Mouse (Mus musculus) cerebellum, postnatal 14 days (tissue): ENCODE measurements at regions not wholly inside any gene's neighbourhood (a gene's known extent, or its start where the extent isn't known, plus 50 kb on each side); places are given as distances from the start of the nearest gene placed in this dataset.

Source experiments
- DNase-seq, 2 experiments: peaks; one replicate each; pipeline ENCODE4 v3.0.0; 2021; ENCODE audit warnings: mixed read lengths in 2 of 2

DNA sequence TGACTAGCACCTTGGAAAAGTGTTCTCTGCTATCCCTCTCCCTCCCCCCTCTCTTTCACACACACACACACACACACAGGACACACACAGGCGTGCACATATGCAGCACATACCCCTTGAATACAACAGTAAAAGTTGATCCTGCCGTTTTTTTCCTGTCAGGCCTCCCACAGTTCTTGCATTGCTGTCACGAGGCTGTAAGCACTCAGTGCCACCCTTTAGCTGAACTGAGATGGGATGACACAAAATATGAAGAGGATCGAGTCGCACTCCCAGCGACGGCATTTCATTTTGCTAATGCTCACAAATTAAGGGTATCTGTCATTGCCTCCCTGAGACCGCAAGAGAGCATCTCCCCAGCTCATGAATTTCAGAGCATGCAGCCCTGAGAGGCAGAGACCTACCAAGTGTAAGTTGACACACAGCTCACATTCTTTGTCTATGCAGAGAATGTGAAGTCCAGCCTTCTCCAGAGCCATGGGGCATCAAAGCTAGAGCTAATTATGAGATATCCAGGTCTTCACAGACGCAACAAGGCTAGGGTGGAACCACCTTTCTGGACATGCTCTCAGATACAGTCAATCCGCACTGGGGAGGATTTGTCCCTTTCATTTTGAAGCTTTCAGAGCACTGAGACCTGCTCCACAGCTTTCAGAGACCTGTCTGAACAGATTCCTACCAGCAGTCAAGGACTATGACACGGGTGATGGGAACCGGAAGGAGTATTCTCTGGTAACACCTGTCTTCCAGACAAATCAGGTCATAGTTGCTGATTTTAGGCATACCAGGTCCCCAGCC lies 152.3 kb downstream of the Cmpk2 start:
- peak in 1 of 2 experiments; percentile 11 for DNase-seq

DNA sequence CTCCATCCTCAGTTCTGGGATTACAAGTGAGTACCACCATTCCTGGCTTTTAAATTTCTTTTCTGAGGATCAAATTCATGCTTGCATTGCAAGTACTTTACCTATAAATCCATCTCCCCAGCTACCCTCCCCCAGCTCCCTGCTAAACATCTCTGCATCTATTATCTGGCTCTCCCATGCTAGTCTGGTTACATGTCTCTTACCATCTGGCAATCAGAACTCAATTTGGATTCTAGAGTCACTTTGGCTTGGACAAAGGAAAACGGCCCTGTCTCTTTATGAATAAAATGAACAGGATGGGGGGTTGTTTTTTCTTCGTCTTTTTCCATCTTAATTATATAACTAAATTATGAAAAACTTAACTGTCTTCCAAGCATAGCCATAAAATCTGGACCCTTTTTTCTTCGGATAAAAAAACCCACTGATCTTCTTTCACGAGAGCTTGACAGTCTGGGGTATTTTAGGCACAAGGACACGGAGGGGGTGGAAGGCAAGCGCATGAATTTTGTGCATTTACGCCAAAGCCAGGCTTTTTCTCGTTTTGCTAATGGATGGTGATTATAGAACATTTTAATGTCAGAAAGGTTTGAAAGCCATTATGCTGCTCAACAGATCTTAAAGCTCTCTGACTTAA lies 151.6 kb downstream of the Cmpk2 start:
- peak; percentile 11 to 26 for DNase-seq

DNA sequence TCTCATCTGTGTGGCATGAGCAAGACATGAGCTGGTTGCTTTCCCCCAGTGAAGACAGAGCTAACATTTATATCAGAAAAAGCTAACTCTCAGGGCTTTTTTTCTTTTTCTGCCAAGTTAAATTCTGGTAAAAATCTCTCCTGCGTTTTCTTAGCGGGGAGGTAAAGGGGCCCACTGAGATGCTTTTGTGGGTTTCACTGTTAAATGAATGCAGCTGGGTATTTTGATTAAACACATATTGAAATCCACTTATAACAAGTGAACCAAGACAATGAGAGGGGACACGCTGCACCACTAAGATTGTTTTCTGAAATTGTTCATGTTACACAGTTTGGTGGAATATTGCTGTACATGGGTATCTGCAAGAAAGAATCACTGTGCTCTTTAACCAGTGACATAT lies 149.0 kb downstream of the Cmpk2 start:
- no peak for DNase-seq

DNA sequence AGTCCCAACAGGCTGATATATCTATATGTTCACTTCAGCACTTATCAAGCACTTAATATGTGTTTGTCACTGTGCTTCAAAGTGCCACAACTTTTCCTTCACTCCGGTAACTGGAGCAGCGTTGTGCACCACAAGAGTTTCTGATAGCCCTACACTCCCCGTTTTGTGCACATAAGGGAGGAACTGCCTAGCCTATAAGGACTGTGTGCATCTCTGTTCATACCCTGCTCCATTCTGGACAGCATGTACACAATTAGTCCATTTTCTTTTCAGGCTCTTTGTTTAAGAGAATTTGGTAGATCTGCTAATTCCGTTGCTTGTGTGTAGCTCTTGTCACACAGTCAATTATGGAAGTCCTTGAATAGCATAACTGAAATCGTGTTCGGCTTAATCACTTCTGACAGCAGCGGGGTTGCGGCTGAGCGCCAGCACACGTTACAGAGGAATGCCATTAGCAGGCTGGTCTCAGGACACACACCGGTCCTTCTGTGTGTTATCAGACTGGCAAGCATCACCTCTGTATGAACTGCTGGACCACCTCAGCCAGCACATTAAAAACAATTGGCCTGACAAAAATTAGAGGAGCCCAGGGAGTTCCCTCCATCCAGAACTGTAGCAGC lies 144.2 kb downstream of the Cmpk2 start:
- peak; percentile 24 to 43 for DNase-seq

DNA sequence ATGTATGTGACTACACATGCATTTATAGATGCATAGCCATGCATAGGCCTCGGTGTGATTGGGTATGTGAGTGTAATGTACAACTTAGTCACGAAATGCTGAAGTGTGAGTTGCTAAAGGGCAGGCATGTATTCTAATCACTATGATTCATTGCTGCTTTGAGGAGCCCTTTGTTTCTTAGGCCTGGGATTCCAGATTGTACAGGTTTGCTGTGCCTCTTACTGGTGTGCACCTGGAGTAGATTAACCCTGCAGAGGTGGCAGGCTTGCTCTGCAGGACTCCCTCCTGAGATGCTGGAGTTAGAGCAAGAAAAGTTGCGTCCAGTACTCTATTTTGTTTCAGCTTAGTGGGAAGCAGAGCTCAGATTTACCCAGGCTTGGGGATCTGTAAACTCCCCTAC lies 141.1 kb downstream of the Cmpk2 start:
- no peak for DNase-seq

DNA sequence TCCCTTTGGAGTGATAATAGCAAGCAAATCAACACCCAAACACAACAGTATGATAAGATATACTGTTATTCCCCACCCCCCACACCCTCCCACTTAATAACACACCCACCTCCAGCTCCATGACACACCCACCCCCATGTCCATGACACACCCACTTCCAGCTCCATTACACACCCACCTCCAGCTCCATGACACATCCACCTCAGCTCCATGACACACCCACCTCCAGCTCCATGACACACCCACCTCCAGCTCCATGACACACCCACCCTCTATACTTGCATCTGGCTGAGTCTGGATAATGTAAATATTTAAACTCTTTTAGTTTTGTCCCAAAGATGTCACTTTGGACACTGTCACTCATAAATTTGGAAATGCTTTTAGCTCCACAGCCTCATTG lies 129.5 kb downstream of the Cmpk2 start:
- DNase-seq: no peak

DNA sequence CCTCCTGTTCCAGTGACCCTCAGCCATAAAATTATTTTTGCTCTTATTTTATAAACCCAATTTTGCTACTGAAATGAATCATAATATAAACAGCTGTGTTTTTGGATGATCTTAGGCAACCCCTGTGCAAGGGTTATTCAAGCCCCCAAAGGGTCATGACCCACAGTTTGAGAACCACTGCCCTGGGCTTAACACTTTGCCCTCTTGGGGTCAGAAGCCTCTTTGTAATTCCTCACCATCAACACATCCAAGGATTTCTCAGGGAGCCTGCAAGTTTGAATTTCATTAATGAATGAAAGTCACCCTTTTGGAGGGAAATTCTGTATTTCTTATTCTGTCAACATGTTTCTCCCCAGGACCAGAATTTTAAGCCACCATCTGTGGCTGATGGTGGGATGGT lies 123.1 kb downstream of the Cmpk2 start:
- DNase-seq: no peak

DNA sequence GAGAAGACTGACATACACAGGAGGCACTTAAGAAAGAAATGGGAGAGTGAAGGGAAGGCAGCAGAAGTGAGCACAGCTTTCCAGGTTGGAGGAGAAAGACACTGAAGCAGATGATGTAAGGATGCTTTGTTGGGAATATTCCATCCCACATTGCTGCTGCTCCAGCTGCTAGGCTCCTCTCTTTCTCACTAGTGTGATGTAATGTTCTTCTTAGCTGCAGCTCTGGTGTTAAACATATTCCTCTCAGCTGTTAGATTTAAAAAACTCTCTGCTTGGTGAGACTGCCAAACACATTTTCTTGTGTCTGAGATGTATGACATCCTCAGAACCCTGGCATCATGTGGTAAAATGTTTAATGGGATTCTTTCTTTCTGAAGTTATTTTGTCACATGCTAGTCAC lies 120.1 kb downstream of the Cmpk2 start:
- no peak for DNase-seq

DNA sequence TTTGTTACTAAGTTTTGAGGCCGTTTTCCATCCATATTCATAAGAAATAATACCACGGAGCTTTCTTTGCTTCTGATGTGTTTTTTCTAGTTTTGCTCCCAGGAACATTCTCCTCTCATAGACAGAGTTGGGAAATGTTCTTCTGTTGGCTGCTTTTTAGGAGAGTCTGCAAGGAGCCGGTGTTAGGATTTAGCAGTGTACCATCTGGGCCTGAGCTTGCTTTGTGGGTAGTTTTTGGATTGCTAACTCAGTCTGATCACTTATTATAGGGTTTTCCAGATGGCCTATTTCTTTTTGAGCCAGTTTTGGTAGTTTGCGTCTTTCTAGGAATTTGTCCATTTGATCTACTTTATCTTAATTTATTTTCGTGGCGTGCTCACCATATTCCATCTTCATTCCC lies 108.4 kb downstream of the Cmpk2 start:
- no peak for DNase-seq

DNA sequence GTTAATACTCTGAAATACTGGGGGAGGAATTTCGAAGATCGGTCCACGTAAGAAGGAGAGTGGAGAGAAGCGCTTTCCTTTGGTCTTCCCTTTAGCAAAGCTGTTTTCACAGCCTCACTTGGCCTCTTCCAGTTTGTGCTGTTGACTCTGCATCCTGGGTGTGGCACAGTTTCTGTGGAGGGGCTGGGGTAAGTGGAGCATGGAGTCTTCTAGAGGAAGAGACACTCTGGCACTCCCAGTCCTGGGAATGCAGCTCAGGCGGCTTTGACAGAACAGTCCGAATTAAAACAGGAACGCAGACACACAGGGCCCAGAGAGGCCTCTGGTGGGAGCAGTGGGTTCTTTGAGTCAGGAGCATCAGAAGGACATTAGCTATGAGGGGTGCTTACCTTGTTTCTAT lies 102.6 kb downstream of the Cmpk2 start:
- DNase-seq: no peak

DNA sequence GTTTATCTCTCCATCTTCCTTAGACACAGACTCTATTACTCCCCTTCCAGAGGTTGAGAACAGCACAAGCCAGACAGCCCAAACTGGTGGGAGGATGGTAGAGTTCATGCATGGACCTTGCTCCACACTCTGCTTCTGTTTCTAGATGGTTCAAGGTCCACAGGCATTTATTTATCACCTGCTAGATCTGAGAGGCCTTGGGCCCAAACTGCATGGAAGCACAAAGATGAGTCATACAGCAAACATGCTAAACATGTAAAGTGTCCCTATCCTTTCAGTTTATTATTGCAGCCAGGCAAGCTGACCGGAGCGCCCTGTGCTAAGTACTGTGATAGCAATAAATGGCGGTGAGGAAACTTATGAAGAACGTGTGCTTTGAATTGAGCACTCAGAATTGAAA lies 98.4 kb downstream of the Cmpk2 start:
- no peak for DNase-seq

DNA sequence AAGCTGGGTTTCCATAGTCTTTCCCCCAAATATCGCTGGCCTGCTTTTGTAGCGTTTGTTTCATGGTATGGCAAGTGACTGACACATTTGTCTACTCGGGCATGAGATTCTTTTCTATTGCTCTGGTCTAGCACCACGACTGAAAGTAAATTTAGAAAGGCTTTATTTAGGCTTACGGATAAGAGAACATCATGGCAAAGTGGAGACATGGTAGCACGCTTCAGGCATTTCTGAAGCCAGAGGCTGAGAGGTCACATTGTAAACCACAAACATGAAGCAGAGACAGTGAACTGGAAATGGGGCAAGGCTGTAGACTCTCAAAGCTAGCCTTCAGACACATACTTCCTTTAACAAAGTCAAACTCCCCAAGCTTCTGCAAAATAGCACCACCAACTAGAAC lies 93.9 kb downstream of the Cmpk2 start:
- no peak for DNase-seq

DNA sequence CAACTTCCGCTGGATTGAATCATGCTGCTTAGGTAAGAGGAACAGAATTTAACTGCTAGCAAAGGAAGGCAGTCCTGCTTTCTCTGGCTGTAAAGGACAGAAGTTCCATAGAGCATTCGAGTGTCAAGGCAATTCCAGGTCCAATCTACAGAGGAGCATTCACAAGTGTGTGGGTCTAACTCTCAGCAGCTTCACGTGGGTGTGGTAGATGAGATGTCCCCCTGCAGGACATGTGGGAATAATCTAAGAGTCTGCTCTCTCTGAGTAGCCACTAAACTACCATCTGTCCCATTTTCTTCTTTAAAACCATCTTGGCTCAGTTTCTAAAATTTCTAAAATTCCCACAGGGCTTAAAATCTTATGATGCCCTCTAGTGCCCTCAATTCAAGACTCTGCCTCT lies 90.6 kb downstream of the Cmpk2 start:
- DNase-seq: no peak

DNA sequence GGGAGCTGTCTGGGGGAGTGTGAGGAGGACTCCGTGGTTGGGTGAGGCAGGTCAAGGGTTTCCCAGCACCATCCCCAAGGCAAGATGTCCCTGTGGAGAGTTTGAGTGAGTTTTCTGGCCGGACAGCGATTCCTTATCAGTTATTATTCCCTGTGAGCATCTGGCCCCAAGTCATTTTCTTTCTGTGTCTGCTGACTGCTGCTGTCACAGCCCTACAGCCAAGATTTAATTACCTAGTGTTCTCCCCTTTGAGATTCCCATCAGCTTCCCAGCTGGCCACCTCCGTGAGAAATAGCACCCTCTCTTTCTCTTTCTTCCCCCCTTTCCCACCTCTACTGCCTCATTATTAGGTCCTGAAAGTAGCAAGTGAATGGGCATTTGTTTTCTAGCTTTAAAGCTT lies 88.4 kb downstream of the Cmpk2 start:
- no peak for DNase-seq

DNA sequence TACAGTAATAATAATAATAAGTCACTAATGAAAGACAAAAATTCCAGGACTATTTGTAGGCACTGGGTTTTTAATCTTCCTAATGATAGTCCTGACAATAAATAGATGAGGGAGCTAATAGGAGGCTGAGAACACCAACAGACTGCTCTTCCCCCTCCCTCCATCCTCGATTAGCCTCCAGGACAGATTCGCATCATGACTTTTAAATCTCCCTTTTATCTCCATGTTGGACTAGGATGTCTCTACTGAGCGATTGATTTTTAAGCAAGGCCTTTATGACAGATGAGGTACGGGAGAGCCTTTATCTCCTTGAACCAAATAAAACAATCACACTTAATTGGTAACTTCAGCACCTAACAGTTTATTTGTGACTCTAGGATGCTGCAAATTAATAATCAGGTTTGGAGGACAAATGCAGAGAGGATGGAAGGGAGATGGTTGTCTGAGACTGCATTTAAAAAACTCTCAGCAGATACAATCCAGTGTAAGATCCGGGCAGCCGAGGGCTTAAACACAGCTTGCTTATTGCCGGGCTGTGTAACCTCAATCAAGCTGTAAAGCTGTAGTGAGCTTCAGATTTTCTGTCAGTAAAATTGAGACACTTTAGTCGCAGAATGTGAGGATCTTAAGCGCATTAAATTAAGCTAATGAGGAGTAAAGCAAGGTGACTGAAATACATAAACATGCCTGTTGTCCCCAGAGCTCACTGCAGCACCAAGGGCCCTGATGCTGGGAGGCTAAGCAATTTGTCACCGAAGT lies 82.3 kb downstream of the Cmpk2 start:
- DNase-seq: no peak

DNA sequence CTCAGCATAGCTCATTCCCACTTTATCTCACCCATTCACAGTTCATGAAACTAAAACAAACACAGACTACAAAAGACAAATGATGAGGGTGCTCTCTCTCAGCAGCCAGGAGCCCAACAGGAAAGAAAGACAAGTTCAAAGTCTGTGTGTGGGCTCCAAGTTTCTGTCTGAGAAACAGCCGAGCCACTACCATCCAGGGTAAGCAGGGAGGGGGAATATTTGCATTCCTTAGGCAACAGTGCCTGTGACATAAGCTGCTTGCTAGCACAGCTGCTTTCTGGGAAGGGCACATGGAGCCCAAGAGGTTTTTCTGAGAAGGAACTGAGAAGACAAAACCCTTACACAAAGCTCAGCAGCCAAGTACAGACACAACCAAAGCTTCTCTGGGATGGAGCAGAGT lies 78.5 kb downstream of the Cmpk2 start:
- DNase-seq: no peak

DNA sequence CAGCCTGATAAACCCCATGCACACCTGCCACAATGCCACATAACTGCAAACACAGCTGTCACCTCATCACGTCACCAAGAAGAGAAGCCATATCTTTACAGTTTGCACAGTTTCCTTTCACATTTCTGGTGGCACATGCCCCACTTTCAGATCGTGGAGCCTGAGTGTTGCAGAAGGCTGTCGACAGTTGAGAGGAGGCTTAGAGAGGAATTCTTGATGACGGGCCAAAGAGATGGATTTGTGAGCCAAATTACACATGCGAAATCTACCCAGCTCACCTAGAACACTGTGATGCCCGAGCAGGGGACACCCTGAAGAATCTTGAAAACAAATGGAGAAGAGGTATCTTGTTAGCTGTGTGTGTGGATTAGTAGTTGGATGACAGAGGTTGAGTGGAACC lies 77.4 kb downstream of the Cmpk2 start:
- no peak for DNase-seq

DNA sequence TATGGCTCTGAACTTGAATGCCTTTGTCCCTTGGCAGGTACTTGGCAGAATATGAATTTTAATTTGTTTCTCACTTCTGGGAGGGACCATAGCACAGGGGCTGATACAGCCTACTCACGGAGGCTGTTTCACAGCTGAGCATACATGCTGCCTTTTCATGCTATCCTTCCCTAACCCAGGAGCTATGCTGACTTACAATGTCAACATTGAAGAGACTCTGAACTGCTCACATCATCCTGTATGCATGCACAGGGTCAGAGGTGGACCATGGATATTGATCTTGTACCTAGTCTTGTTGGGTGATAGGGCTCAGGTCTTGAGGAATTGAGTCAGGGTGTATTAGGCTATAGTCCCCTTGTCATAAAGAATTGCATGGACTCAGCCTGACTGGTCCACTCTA lies 74.5 kb downstream of the Cmpk2 start:
- no peak for DNase-seq

DNA sequence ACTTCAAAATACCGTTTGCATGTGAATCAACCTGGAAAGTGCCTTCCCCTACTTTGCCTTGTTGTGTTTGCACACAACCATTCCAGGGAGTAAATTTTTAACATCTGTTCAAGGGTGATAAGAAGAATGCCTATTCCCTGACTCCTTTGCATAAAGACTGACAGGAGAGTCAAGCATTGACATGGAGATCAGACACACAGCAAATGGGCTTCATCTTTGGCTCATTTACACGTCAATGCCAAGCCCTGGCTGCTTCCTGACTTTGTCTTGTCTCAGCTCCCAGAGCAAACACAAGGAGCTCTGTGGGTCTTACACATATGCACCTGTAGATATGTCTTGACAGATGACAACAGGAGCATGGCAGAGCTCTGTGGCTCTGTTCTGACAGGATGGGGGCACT lies 73.4 kb downstream of the Cmpk2 start:
- DNase-seq: no peak

DNA sequence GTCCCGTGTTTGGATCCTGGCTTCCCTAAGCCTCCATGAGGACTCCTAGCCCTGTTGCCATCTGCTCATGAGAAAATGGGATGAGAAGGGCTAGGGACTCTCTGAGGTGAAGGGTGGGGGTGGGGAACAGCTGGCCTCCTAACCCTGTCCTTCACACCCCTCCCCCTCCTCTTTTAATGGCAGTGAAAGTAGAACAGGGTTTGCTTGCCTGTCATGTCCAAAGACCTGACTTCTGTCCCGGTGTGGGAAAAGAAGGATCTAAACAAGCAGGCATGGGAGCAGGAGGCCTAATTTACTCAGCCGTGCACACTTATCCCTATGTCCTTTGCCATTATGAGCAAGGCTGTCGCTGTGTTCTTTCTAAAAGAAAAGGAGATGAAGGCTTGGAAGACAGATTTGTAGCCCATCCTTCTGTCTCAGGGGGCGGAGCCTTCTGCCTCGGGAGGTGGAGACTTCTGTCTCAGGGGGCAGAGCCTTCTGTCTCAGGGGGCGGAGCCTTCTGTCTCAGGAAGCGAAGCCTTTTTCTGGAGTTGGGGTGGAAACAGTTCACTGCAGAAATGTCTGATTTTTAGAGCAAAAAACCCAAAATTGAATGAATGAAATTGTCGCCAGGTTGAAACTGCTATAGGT lies 66.4 kb downstream of the Cmpk2 start:
- DNase-seq: peak in 1 of 2 experiments; percentile 45

DNA sequence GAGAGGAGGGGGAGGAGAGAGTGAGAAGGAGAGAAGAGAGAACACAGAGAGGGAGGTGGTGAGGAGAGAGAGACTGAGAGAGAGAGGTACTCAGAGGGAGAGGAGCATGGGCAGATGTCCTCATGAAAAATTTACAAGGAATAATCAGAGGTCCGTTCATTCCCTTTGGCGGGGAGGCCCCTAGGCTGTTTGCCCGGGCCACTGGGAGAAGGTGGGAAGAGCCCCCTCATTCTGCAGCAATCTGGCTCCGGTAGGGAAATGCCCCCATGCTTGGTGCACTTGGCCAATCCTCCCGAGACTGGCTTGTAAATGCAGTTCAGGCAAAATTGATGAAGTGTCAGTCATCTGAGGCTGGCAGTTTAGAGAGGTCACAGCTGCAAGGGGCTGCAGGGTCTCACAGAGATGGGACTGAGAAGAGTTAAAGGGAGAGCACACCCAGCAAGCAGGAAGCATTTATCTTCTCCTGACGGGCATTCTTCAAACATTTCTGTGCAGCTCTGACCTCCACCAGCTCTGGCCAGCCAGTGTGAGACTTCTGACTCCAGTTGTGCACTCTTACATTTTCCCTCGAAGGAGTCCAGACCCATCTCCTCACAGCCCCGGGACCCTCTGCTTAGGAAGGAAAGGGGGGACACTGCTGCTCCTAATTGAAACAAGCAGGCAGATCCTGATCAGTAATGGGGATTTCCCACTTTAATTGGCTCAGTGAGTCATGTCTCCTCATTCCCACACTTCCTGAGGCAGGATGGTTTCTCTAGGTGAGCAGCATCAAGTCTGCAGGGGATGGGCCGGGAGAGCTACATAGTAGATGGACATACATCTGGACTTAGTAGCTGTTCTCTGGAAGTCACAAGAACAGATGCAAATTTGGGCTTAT lies 65.5 kb downstream of the Cmpk2 start:
- DNase-seq: peak; percentile 12 to 22

DNA sequence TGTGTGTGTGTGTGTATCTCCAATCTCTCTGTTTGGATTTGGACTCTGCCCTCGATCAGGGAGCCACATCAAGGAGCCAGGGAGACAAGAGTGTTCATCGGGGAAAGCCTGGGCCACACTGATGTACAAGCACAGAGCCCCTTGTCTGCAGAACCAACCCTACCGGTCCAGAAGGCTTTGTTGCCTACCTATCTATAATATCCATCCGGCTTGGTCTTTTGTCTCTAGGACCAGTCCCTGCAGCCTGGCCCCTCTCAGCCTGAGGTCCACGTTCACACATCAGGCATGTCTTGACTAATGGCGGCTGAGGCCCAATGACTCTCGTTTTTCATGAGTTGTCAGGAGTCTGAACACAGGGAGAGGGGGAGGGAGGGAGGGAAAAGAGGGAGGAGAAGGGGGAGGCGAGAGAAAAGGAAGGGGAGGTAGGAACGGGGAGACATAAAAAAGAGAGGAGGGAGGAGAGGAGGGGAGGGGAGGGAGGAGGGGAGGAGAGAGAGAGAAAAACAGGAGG lies 64.7 kb downstream of the Cmpk2 start:
- DNase-seq: peak; percentile 12 to 17
